Comparison of ENCODE assay signal across 13 mouse cellular contexts in the genomic region with DNA sequence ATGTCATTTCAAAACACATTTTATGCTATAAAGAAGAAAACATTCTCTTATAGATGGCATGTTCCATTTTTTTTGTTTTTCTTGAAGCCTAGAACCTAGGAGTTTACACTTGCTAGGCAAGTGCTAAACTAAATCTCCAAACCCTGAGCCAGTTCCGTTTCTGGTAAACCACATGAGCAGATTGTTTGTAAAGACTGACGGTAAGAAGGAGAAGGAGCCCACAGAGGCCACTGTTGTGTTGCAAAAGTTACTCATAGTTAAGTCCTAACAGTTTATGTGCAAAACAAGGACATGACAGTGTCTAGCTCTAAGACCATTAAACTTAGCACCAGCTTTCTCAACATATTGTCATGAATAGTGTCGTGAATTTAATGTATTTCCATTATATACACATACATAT. TPM values are rescaled to one million over a fixed set of nuclear protein-coding genes. Genes with fewer than 3 reads are reported as not detected.
"Had no signal": no experiment of that assay in that cellular context is flagged by ENCODE, and none has a peak within 500 bp of the region (broad histone marks: within the 10 kb centered on the region; RNA-seq: fewer than 3 reads in every experiment).

No protein-coding gene starts in this region.

- ATAC-seq: liver, postnatal 0 days; lung, postnatal 0 days; midbrain, embryonic 16.5 days had no signal

- DNase-seq: liver, postnatal 0 days; lung, adult 2 months; lung, postnatal 14 days; lung, postnatal 36 days; midbrain, embryonic 14.5 days; right cerebral cortex, postnatal 14 days; thymus, adult 2 months; thymus, postnatal 25 days; thymus, postnatal 4 days had no signal

RNA-seq across cellular contexts. Expression of a gene that starts 53.0 kb away (rescaled TPM):
- total RNA-seq: megakaryocyte-erythroid progenitor cell, adult 5-6 weeks; neutrophil, adult 5-6 weeks had no signal
